Mouse (Mus musculus) neutrophil, adult 5-6 weeks (primary cell): Measurements from ENCODE around the gene Ankrd35. TPM values are rescaled to one million over a fixed set of nuclear protein-coding genes. Genes with fewer than 3 reads are reported as not detected.
"Not testable (repeated sequence)": the region's sequence is repeated elsewhere in the genome, so short reads cannot be mapped to it uniquely, and the experiment has no call there.

Experiments used
- ATAC-seq: fragments of 151-379, 151-347 bp; 2 replicates; pipeline ENCODE4 v1.8.0; 2017; ENCODE audit warnings: mild to moderate bottlenecking, moderate TSS enrichment; ENCODE audit not compliant: insufficient number of reproducible peaks, poor library complexity, low FRiP score, severe bottlenecking; ENCODE audit errors: extremely low read depth
- total RNA-seq: library from RNA; stranded (forward); fragments of 200-1000 nt; gene quantifications from 2 replicates; pipeline ENCODE4 v1.2.3, GENCODE M21; 2017

Ankrd35 gene
- total RNA-seq, 1 experiment from 2014 or later = 1.0 TPM

DNA sequence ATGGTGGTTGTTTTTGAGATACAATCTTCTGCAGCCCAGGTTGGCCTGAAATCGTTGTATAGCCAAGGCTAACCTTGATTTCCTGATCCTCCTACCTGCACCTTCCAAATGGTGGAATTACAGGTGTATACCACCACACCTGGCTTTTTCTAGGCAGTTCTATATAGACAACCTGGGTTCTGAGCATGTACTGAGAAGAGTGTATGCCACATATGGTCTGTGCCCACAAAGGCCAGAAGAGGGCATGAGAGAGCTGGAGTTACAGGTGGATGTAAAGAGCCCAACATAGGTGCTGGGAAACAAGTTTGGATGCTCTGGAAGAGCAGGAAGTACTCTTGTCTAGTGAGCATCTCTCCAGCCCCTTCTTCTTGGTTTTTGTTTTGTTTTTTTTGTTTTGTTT is 2.6 kb upstream of the Ankrd35 start:
- ATAC-seq = no peak

DNA sequence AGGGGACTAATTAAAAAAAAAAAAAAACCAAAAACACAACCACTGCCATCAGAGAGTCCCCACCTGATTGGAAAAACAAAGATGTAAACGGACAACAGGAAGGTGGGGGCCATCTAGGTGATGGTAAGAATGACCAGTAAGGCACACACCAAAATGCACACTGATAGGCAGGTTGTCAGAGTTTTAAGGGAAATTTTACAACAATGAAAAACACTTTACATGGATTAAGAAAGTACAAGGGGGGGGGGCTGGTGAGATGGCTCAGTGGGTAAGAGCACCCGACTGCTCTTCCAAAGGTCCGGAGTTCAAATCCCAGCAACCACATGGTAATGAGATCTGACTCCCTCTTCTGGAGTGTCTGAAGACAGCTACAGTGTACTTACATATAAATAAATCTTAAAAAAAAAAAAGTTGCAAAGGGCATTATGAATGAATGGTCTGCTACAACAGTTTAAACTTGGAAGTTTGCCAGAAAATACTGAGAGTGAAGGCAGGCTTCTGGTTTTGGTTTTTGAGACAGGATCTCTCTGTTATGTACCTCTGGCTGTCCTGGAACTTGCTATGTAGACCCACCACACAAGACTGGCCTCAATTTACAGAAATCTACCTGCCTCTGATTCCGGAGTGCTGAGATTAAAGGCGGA is 1.4 kb upstream of the Ankrd35 start:
- no peak for ATAC-seq

DNA sequence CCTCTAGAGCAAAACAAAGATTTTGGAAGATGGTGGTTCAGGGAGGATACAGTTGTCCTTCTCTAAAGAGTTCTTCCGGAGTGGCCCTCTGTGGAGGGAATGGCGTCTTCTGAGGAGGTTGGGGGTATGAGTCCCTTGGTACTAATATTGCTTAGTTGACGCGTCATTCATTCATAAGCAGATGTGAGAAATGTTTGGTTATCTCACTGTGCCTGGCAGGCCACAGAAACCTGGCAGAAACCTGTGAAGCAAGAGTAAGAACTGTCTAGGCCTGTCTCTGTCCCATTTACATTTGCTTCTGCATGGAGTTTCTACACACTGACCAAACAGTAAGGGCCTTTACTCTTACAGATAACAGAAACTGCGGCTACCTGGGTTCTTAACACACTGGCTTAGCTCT is 1.6 kb downstream of the Ankrd35 start:
- no peak for ATAC-seq

DNA sequence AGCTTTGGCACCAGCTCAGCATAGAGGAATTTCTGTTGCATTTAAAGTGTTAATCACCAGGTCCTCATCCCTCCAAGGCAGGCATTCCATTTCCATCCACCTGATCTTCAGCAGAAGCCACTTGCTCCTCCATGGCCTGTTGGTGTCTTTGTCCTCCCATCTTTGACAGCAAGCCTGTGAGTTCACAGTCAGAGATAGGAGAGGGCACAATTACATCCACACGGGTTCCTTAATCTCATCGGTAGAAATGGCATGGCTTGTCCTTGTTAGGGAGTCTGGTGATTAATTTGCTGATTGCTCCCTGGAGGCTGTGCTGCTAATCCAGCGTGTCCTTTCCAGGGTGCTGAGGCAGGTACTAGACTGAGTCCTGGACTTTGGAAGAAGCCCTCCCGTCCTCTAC is 3.6 kb downstream of the Ankrd35 start:
- ATAC-seq = no peak

DNA sequence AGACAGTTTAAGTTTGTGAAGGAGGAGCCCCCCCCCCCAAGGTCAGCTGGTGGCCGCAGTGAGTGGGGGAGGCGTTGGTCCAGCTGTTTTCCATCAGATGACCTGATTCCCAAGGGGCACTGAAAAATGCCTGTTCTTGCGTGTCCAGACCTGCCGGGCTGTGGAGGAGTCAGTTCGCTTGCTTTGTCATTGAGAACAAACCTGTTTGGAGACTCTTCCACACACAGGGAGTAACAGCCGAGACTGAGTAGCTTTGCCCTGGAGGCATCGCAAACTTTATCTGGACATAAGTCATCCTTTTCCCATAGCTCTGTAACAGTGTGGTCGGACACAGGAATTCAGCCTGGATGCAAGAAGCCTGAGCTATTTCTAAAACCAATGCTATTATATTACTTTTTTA is 4.5 kb downstream of the Ankrd35 start:
- ATAC-seq = no peak

DNA sequence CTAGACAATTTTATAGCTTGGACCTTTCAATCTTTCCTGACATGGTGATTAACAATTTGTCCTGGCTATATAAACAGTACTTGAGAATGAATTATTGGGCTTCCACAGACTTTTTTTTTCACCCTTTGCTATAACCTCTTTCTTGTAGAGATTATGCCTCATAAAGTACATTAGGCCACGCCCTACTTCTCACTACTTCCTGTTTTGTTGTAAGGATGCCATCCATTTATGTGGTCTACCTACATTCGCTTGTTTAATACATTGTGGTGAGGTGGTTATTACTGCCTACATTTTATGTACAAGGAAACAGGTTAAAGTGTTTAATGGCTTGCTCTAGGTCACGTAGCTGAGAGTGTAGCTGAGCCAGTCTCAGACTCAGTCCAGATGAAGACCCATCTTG is 5.2 kb downstream of the Ankrd35 start:
- ATAC-seq = no peak

DNA sequence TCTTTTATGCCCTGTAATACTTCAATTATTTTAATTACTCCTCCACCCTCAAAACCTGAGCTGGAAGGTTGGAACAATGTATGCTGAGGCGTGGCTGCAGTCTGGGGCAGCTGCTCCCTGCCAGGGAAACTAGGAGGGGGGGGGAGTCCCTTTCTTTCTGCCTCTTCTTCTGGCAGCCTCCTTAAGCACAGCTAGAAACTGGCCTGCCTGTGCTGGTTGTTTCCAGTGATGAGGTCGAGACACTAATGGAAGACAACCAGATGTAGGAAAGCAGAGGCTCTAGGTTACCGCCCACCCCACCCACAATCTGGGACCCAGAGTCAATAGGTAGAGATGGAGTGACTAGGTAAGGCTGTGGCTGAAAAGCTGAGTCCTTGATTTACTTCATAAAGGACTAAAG is 5.8 kb downstream of the Ankrd35 start:
- ATAC-seq = no peak

DNA sequence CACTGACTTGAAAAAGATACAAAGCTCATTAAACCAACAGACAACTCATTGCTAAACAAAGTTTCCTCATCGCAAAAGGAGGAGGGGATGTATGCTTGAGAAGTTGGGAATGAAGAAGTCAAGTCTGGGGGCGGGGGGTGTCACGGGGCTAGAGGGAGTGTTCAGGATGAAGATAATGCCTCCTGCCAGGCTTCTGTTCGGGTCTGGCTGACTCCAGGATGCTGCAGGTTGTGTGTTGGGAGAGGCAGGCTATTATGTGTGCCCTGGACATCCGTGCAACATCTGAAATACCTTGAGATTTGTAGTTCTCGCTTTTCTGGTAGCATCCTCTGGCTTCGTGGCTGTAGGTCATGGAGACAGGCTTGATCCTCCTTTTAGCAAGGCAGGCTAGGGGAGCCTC is 8.5 kb downstream of the Ankrd35 start:
- ATAC-seq = no peak

DNA sequence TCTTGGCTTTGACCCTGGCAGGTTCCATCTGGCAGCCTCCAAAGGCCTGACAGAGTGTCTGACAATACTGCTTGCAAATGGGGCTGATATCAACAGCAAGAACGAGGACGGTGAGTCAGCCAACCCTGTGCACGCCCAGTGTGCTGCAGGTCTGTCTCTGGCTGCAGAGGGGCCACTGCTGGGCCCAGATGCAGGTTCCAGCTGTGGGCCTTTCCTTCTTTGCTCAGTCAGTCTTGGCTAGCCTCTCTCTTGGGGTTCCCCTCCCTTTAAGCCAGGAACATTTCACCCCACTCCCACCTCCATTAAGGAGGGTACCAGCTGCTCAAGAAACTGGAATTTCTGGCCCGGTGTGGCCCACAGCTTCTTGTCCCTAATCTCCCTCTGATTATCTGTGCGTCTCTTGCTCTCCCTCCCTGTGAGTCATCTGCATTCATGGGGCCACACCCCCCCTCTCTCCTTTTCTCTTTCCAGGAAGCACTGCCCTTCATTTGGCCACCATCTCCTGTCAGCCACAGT is 9.3 kb downstream of the Ankrd35 start:
- ATAC-seq = no peak

DNA sequence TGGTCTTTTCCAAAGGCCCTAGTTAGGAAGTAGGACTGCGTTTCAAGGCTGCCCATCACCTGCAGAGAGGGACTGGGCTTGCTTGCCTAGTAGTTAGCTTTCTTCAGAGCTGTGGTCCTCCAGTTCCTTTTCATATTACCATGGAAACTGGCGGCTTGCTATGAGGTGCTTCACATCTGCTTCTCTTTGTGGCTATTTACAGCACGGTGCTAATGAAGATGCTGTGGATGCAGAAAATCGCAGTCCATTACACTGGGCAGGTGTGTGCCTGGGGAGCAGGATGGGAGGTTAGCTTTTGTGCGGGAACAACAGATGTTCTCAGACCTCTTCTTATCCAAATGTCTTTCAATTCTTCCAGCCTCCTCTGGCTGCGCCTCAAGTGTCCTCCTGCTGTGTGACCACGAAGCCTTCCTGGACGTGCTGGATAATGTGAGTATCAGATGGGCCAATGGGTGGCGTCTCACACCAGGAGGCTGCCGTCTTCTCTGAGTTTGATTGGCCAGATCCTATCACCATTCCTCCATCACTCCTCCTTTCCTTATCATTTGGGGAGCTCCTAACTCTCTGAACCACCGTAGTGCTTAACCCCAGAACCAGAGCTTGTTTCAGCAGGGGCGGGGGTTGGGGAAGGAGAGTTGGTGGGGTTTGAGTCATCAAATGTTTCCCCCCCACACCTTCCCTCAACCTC is 10.5 kb downstream of the Ankrd35 start:
- no peak for ATAC-seq

DNA sequence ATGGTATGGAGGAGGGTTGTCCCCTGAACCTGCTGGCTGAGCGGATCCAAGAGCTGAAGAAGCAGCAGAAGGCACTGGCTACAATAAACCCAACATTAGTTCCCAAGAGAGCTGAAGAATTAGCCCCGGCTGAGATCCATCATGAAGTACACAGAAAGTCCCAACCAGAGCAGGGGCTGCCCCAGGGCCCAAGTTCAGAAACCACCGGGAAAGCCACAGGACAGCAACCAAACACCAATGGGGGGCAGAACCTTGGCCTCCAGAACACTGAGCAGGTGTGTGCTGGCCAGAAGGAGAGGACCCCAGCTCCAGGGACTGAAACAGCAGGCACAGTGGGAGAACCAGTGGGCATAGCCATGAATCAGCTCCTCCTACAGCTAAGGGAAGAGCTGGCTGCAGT is 13.6 kb downstream of the Ankrd35 start:
- no peak for ATAC-seq

DNA sequence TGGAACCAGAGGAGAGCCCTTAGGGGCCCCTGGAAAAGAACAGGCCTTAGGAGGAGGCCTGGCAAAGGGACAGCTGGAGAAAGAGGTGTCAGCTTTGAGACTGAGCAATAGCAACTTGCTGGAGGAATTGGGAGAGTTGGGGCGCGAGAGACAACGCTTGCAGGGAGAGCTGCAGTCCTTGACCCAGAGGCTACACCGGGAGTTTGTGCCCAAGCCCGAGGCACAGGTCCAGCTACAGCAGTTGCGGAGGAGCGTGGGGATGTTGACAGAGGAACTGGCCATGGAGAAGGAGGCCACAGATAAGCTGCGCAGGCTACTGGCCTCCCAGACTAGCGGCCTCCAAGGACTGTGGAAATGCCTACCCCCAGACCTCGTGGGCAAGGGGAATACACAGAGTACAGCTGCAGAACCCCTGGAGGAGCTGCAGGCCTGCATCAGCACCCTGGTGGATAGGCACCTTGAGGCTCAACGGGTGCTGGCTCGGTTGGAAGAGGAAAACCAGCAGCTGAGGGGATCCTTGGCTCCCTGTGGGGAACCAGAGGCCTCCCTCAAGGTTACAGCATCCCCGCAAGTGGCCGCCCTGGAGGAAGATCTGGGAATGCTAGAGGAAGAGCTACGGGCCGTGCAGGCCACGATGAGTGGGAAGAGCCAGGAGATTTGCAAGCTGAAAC is 14.4 kb downstream of the Ankrd35 start:
- ATAC-seq = no peak

DNA sequence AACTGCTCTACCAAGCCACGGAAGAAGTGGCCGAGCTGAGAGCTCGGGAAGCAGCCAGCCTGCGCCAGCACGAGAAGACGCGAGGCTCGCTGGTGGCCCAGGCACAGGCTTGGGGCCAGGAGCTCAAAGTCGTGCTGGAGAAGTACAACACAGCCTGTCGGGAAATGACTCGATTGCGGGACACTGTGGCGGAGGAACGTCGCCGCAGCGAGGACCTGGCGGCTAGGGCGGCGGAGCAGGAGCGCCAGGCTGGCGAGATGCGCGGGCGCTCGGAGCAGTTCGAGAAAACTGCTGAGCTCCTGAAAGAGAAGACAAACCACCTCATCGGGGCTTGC is 14.9 kb downstream of the Ankrd35 start:
- ATAC-seq = no peak

DNA sequence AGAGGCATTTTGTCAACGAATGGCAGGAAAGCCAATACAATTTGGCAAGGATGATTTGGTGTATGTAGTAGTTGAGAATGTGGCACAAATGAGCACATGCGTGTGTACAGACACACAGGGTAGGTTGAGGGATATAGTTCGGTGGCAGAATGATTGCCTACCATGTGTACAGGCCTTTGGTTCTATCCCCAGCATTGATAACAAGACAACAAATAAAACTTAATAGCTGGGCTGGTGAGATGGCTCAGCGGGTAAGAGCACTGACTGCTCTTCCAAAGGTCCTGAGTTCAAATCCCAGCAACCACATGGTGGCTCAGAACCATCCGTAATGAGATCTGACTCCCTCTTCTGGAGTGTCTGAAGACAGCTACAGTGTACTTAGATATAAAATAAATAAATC is 16.1 kb downstream of the Ankrd35 start:
- ATAC-seq = not testable (repeated sequence)

DNA sequence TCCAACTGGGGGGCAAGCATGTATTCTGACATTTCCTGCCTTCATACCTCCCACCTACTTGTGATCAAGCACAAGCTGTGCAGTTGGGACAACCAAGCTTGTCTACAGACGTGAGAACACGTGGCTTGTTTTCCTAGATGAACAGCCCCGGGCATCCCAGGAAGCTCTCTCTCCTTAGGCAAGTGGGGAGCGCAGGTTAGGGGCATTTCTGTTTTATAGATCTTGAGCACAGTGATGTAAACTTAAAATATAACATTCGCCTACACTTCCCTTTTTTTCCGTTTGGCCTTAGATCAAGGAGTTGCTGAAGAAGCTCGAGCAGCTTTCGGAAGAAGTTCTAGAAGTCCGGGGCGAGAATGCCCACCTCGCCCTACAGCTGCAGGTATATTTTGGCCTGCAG is 18.9 kb downstream of the Ankrd35 start:
- ATAC-seq = no peak

DNA sequence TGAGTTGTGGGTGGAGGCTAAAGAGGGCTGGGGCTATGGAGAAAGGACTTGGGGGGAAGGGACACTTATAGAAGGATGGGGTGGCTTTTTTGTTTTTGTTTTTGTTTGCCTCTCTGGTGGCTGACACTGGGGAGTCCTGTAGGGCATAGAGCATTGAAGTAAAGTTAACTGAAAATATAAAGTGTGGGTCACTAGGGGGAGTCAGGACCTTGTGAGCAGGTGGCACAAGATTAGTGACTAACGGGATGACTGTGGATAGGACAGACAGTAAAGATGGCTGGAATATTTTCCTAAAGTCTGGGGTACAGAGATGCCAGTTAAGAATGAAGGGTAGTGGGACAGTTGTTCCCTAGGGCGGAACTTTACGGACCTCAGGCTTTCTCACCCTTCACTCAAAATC is 20.4 kb downstream of the Ankrd35 start:
- no peak for ATAC-seq

DNA sequence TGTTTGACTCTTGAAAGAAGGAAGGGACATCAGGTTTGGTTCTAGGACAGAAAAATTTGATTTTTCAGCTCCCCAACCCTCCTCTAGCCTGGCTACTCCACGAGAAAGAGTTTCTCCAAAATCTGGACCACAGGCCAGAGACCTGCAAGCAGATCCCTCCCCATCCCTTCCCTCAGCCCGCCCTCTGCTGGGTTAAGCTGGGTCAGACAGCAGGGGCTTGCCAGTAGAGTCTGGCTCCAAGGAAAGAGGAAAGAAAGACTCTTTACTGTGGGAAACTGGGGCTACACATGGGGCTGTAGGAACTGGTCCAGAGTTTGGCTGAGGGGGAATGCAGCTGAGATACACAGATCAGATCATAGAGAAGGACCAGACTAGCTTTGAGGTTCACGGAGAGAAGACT is 22.6 kb downstream of the Ankrd35 start:
- no peak for ATAC-seq

DNA sequence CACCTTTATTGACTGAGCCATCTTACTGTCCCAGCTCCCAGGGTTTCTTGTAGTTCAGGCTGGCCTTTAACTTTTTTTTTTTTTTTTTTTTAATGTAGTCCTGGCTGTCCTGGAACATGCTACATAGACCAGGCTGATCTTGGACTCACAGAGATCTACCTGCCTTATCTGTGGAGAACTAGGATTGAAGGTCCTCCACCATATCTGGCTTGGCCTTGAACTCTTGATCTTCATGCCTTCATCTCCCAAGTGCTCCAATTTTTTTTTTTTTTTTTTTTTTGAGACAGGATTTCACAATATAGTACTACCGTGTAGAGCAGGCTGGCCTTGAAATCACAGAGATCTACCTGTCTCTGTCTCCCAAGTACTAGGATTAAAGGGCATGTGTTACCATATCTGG is 23.6 kb downstream of the Ankrd35 start:
- ATAC-seq = no peak

DNA sequence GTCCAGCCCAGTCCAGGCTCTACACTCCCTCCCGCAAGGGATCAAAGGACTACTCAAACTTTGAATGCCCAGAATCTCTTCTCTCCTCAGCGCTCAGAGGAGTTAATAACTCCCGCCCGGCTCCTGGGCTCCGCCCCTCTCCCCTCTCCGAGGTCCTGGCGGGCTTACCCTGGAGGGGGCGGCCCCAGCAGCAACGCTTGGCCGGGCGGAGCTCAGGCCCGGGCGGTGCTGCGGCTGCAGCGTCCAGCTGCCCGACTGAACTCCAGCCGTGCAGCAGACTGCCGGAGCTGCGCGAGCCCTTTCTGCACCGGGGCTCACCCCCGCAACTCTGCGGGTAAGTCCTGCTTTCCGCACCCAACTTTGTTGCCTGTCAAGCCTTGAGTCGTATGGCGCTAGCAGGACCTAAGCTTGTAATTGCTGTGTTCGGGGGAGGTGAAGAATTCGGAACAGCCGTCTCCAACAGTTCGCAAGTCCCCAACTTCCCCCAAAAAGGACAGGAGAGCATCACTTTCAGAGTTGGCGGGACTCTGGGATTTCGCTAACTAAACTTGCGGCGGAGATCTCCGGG is 26.4 kb downstream of the Ankrd35 start, which contains the start of gene Pias3:
Gene Pias3, plus strand, starts transcription at position 187 of the 568 bp plus-strand sequence.
- ATAC-seq = peak; percentile 4; the same call in 1 of the 2 replicates
